Mouse (Mus musculus): ENCODE data around the gene Ddx5.
"Not testable (repeated sequence)": the region's sequence is repeated elsewhere in the genome, so short reads cannot be mapped to it uniquely, and the experiment has no call there.

Gene Ddx5

DNA sequence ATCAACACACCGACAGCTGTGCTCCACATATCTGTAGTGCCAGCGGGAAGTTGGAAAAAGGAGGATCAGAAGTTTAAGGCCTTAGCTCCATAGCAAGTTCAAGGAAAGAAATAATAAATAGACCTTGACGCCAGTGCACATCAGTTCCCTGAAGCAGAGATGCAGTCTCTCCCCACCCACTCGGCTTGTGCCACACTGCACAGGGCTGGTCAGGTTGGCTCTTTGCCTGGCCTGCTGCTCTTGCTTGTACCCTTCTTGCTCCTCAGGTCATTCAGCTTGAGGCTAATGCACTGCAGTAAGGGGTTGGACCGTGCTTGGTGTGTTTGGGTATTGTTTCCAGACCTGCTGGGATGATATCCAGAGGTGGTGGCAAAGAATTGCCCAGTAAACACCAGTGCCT, 28.5 kb downstream of the Ddx5 start:
- no peak for DNase-seq

GRCm38 (mm10) chr11:106759028-106759427, 30.0 kb downstream of the Ddx5 start:
- DNase-seq: no peak

GRCm38 (mm10) chr11:106755583-106755982, 33.4 kb downstream of the Ddx5 start:
- DNase-seq: no peak

DNA sequence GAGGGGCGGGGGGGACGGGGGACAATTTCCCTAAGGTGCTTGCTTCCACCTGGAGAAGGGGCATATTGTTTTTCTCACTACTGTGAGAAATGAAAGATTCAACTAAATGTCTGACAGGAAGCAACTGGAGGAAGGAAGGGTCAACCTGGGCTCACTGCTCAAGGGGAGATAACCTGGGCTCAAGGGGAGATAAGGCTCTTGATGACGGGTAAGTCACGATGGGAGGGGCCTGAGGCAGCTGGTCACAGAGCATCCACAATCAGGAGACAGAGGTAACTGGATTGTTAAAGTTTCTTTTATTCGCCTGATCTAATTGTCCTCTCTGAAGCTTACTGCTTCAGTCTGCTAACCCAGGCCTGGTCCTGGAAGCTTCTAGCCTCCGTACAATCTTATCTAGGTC, 35.7 kb downstream of the Ddx5 start:
- DNase-seq: no peak

DNA sequence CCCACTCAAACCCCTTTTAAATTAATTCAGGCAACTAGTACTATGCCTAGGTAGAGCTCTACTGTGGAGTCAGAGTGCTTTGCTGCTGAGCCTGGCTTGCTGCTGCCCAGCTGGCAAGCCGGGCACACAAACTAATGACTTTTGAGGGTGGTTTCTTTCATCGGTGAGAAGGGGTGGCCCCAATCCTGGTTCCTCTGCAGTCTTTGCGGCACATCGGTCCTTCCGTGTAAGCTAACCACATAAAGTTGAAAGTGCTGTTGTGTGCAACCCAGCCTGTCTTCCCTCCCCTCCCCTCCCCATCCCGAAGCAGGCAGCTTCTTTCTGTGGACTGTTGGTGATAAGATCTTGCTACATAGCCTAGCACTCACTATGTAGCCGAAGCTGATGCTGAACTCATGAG, 36.9 kb downstream of the Ddx5 start:
- no peak for DNase-seq

DNA sequence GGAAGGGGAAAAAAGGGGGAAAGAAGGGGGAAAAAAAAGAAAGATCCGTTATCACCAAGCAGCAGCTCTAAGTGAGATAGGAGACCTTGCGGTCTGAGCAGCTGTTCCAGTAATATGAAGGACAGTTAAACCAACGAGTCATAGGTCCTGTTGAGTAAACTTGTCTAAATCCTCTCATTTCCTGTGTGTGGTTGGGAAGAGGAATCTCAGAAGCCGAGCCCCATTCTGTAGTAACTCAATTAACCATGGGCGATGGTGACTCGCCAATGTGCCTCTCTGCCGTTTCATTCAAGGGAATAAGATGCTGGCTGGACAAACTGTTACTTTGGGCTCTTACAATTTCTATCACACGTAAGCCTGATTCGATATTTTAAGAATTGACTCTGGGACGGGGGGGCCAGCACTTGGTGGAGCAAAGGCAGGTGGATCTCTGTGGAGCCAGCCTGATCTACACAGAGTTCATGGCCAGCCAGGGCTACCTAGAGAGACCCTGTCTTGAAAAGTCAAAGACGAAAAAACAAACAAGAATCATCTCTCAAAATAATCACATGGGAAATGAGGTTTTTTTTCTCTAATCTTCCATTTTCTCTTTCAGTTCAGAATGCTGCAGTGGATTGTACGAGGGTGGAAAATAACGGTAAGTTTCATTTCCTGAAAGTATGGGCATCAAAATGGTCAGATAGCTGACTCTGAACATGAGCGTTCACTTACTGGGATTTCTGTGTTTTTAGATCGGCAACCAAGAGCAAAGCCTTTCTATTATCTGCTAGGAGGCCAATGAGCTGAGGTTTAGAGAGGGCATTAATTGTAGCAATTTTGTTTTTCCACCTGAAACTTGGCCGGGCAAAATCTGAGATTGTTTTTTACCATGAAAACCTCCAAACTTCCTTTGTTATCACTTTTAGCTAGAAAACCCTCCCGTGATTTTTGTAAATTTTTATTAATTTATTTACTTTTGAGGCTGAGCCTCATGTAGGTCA, 37.7 kb downstream of the Ddx5 start, which contains the start of gene Milr1:
Gene Milr1, plus strand, starts transcription at position 188 of the 980 bp plus-strand sequence.
- DNase-seq: no peak

DNA sequence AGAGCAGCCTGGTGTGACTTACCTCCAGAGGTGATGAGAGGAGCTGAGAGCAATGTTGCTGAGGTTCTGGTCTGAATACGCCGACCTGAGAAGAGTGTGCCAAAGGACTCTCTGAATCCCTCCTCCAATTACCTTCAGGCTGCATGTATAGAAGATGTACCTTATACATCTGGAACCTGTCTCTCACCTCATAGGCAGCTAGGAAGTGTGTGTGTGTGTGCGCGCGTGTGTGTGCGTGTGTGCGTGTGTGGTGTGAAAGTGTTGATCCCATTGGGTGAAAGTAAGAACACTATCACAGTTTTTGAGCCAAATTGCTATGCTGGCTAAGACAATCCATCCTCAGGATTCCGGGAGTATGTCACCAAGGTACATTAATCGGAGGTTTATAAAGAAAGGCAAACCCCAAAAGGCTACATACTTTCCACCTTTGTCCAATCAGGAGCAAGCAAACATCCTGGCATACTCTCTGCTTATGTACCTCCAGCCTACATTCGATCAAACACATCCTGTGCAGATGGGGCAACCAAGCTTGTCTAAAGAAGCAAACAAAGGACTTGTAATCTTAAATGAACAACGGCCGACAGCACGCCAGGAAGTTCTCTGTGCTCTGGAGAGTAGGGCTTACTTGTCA, 38.7 kb downstream of the Ddx5 start, which contains the start of gene Pecam1:
Gene Pecam1, minus strand, starts transcription at position 508 of the 631 bp plus-strand sequence.
- no peak for DNase-seq

DNA sequence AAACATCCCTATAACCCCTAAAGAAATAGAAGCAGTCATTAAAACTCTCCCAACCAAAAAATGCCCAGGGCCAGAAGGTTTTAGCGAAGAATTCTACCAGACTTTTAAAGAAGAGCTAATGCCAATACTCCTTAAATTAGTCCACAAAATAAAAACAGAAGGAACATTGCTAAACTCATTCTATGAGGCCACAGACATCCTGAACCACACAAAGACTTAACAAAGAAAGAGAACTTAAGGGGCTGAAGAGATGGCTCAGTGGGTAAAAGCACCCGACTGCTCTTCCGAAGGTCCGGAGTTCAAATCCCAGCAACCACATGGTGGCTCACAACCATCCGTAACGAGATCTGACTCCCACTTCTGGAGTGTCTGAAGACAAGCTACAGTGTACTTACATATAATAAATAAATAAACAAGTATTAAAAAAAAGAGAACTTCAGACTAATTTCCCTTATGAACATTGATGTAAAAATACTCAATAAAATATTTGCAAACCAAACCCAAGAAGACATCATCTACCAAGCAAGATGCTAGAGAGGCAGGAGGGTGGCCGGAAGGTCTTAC, 39.3 kb downstream of the Ddx5 start:
- DNase-seq: not testable (repeated sequence)

GRCm38 (mm10) chr11:106744949-106745348, 44.0 kb downstream of the Ddx5 start:
- DNase-seq: no peak

- no peak for DNase-seq
Measured at GRCm38 (mm10) chr11:106742388-106742841, 46.6 kb downstream of the Ddx5 start.

GRCm38 (mm10) chr11:106741826-106742225, 47.2 kb downstream of the Ddx5 start:
- no peak for DNase-seq

DNA sequence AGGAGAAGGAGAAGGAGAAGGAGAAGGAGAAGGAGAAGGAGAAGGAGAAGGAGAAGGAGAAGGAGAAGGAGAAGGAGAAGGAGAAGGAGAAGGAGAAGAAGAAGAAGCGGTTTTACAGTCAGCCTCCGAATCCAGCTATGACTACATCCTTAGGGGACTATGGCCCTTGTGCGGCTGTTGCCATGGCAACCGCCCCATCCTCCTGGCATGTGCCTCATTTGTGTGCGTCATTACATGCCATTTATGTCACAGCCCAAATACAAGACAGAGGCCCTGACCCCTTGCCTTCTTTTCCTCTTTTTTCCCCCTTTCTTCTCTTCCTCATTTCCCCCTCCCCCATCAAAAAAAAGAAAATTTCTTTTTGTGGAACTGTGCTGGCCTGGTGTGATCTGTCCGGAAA, 47.8 kb downstream of the Ddx5 start:
- peak; percentile 23 for DNase-seq

GRCm38 (mm10) chr11:106740724-106741123, 48.3 kb downstream of the Ddx5 start:
- DNase-seq: not testable (repeated sequence)

DNA sequence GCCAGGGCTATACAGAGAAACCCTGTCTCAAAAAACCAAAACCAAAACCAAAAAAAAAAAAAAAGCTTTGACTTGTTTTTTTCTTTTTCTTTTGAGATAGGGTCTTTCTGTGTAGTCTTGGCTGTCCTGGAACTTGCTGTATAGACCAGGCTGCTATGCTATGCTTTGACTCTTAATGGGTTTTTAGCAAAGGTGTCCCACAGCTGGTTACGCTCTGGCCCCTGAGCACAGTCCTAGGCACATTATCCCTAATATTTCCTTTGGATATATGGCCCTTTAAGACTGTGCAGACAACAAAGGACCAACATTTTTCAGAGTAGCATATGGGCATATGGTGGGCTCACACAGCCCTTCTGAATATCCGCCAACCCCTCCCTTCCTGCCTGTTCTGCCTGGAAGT, 49.9 kb downstream of the Ddx5 start:
- DNase-seq: no peak

- peak; percentile 33 for DNase-seq
Measured at GRCm38 (mm10) chr11:106737178-106737621, 51.8 kb downstream of the Ddx5 start.

- no peak for DNase-seq
Measured at GRCm38 (mm10) chr11:106736614-106737013, 52.4 kb downstream of the Ddx5 start.

- DNase-seq: no peak
Measured at GRCm38 (mm10) chr11:106730714-106731113, 58.3 kb downstream of the Ddx5 start.
